Mouse (Mus musculus) neural tube, embryonic 12.5 days (tissue): ENCODE measurements around the gene Bcl2l1. TPM values are rescaled to one million over a fixed set of nuclear protein-coding genes. Genes with fewer than 3 reads are reported as not detected.

Source experiments
- ATAC-seq: fragments of 200-750 bp; cut with Nextera tagmentation; 2 replicates; pipeline ENCODE4 v1.8.0; 2017; ENCODE audit warnings: low read depth, mild to moderate bottlenecking, moderate TSS enrichment, moderate library complexity; ENCODE audit not compliant: low FRiP score
- H3K27ac ChIP-seq: fragments of 300-500 bp; sonication (generic); 2 replicates; pipeline ENCODE4 v1.5.1; 2016
- H3K27me3 ChIP-seq: fragments of 300-500 bp; sonication (generic); replicated peaks from 2 replicates; pipeline ENCODE4 v1.6.1; 2016; ENCODE audit warnings: mild to moderate bottlenecking
- H3K36me3 ChIP-seq: fragments of 300-500 bp; sonication (generic); 2 replicates; pipeline ENCODE4 v1.6.1; 2016; ENCODE audit warnings: mild to moderate bottlenecking
- H3K4me1 ChIP-seq: fragments of 300-500 bp; sonication (generic); 2 replicates; pipeline ENCODE4 v1.6.1; 2016
- H3K4me2 ChIP-seq: fragments of 300-500 bp; sonication (generic); replicated peaks from 2 replicates; pipeline ENCODE4 v1.6.1; 2016; ENCODE audit warnings: mild to moderate bottlenecking
- H3K4me3 ChIP-seq: fragments of 300-500 bp; sonication (generic); 2 replicates; pipeline ENCODE4 v1.5.1; 2016
- H3K9ac ChIP-seq: fragments of 300-500 bp; sonication (generic); 2 replicates; pipeline ENCODE4 v1.6.1; 2016; ENCODE audit warnings: mild to moderate bottlenecking
- H3K9me3 ChIP-seq: fragments of 300-500 bp; sonication (generic); 2 replicates; pipeline ENCODE4 v1.6.1; 2016; ENCODE audit warnings: mild to moderate bottlenecking
- WGBS: fragments of 180-500 bp; shearing (Covaris S2); methylation state at CpG from one replicate; pipeline ENCODE4 v1.1.7; 2016; 5-methylcytosine and 5-hydroxymethylcytosine counted together
- polyA plus RNA-seq: library from polyadenylated mRNA; unstranded; fragments of >200 nt; fragmentation: Nextera tagmentation; extraction: Ambion mirVana; gene quantifications from 2 replicates; pipeline ENCODE4 v1.2.1, GENCODE M21; 2016

The Bcl2l1 gene
- 149 and 153 TPM in 2 replicates for polyA plus RNA-seq

- Histone ChIP-seq H3K27me3 (no peaks in the 10 kb centered on the region), H3K4me3 (peak within 1 kb of the TSS; percentile 71), H3K36me3 (no peaks in the 10 kb centered on the region), H3K9ac (peak within 1 kb of the TSS; percentile 90), H3K4me2 (peak within 1 kb of the TSS; percentile 71), H3K4me1 (peaks cover 37% of the 10 kb centered on the region), H3K9me3 (no peaks in the 10 kb centered on the region), H3K27ac (peak within 1 kb of the TSS; percentile 92)
- peak; percentile 96 for ATAC-seq
- WGBS: under 1% methylated on average over 74 of the region's 74 CpGs
Observed at GRCm38 (mm10) chr2:152831019-152831878, at the start of gene Bcl2l1. Gene Bcl2l1 (minus strand): TSS chr2:152831728.

- Histone ChIP-seq H3K9me3 (no peaks in the 10 kb centered on the region), H3K9ac (no peak overlapping the region), H3K4me3 (no peak overlapping the region), H3K27me3 (no peaks in the 10 kb centered on the region), H3K36me3 (peaks cover 67% of the 10 kb centered on the region), H3K4me2 (no peak overlapping the region), H3K27ac (no peak overlapping the region), H3K4me1 (no peaks in the 10 kb centered on the region)
- ATAC-seq: no peak
- whole genome bisulfite sequencing: 94% methylated on average over 13 of the region's 13 CpGs
Observed at GRCm38 (mm10) chr2:152880898-152881297, 49.4 kb upstream of the Bcl2l1 start.

GRCm38 (mm10) chr2:152878239-152878638 lies 46.7 kb upstream of the Bcl2l1 start:
- Histone ChIP-seq H3K27ac (no peak overlapping the region), H3K27me3 (no peaks in the 10 kb centered on the region), H3K9ac (no peak overlapping the region), H3K4me1 (no peaks in the 10 kb centered on the region), H3K36me3 (peaks cover 59% of the 10 kb centered on the region), H3K9me3 (no peaks in the 10 kb centered on the region), H3K4me3 (no peak overlapping the region), H3K4me2 (no peak overlapping the region)
- WGBS: 93% methylated on average over 3 of the region's 3 CpGs
- no peak for ATAC-seq

GRCm38 (mm10) chr2:152863346-152863745 lies 31.8 kb upstream of the Bcl2l1 start:
- peaks cover 31% of the 10 kb centered on the region for H3K36me3 ChIP-seq
- 96% methylated on average over 6 of the region's 6 CpGs for WGBS

GRCm38 (mm10) chr2:152862638-152863037 lies 31.1 kb upstream of the Bcl2l1 start:
- Histone ChIP-seq H3K9me3 (no peaks in the 10 kb centered on the region), H3K9ac (no peak overlapping the region), H3K27me3 (no peaks in the 10 kb centered on the region), H3K4me3 (no peak overlapping the region), H3K27ac (no peak overlapping the region), H3K36me3 (peaks cover 32% of the 10 kb centered on the region), H3K4me2 (no peak overlapping the region), H3K4me1 (no peaks in the 10 kb centered on the region)
- WGBS: 82% methylated on average over 3 of the region's 3 CpGs
- no peak for ATAC-seq

More at GRCm38 (mm10) chr2:152863346-152863745, 31.8 kb upstream of the Bcl2l1 start:
- Histone ChIP-seq H3K27ac (no peak overlapping the region), H3K4me2 (no peak overlapping the region), H3K9me3 (no peaks in the 10 kb centered on the region), H3K27me3 (no peaks in the 10 kb centered on the region), H3K4me3 (no peak overlapping the region), H3K9ac (no peak overlapping the region), H3K4me1 (no peaks in the 10 kb centered on the region)
- ATAC-seq: no peak

GRCm38 (mm10) chr2:152861891-152862290 lies 30.4 kb upstream of the Bcl2l1 start:
- H3K4me1 ChIP-seq: no peaks in the 10 kb centered on the region
- no peak overlapping the region for H3K4me2 ChIP-seq
- no peak overlapping the region for H3K27ac ChIP-seq
- no peaks in the 10 kb centered on the region for H3K27me3 ChIP-seq
- 84% methylated on average over 1 of the region's 1 CpGs for WGBS
- no peaks in the 10 kb centered on the region for H3K9me3 ChIP-seq
- no peak for ATAC-seq
- no peak overlapping the region for H3K9ac ChIP-seq
- no peak overlapping the region for H3K4me3 ChIP-seq
- peaks cover 32% of the 10 kb centered on the region for H3K36me3 ChIP-seq

GRCm38 (mm10) chr2:152859501-152859900 lies 28.0 kb upstream of the Bcl2l1 start:
- H3K9ac ChIP-seq: no peak overlapping the region
- no peak overlapping the region for H3K4me3 ChIP-seq
- H3K4me2 ChIP-seq: no peak overlapping the region
- H3K4me1 ChIP-seq: no peaks in the 10 kb centered on the region
- H3K36me3 ChIP-seq: peaks cover 48% of the 10 kb centered on the region
- no peaks in the 10 kb centered on the region for H3K9me3 ChIP-seq
- 86% methylated on average over 3 of the region's 3 CpGs for WGBS
- no peak for ATAC-seq
- no peak overlapping the region for H3K27ac ChIP-seq
- H3K27me3 ChIP-seq: no peaks in the 10 kb centered on the region

GRCm38 (mm10) chr2:152848466-152848865 lies 16.9 kb upstream of the Bcl2l1 start:
- Histone ChIP-seq H3K4me1 (peaks cover 16% of the 10 kb centered on the region), H3K4me2 (peak overlapping the region; percentile 74), H3K9ac (peak overlapping the region; percentile 53), H3K27me3 (no peaks in the 10 kb centered on the region), H3K9me3 (no peaks in the 10 kb centered on the region), H3K4me3 (peak overlapping the region; percentile 61), H3K27ac (no peak overlapping the region), H3K36me3 (peaks cover 5% of the 10 kb centered on the region; the same call in 1 of the 2 replicates)
- no peak for ATAC-seq
- WGBS: 12% methylated on average over 2 of the region's 2 CpGs

GRCm38 (mm10) chr2:152847815-152848302 lies 16.3 kb upstream of the Bcl2l1 start, which contains the start of gene Tpx2:
Gene Tpx2 (plus strand): TSS chr2:152847964.
- under 1% methylated on average over 34 of the region's 34 CpGs for WGBS

GRCm38 (mm10) chr2:152847057-152847814 lies 15.7 kb upstream of the Bcl2l1 start:
- peak overlapping the region; percentile 74 for H3K4me2 ChIP-seq
- H3K9ac ChIP-seq: no peak overlapping the region
- peak; percentile 11; the same call in 1 of the 2 replicates for ATAC-seq
- no peak overlapping the region for H3K4me3 ChIP-seq
- no peaks in the 10 kb centered on the region for H3K9me3 ChIP-seq
- H3K4me1 ChIP-seq: peaks cover 16% of the 10 kb centered on the region
- no peaks in the 10 kb centered on the region for H3K27me3 ChIP-seq
- H3K36me3 ChIP-seq: peaks cover 5% of the 10 kb centered on the region; the same call in 1 of the 2 replicates
- H3K27ac ChIP-seq: no peak overlapping the region
- WGBS: 20% methylated on average over 3 of the region's 3 CpGs

More at GRCm38 (mm10) chr2:152847815-152848302, 16.3 kb upstream of the Bcl2l1 start, which contains the start of gene Tpx2:
- H3K36me3 ChIP-seq: peaks cover 5% of the 10 kb centered on the region; the same call in 1 of the 2 replicates
- peak within 1 kb of the TSS; percentile 53 for H3K9ac ChIP-seq
- H3K9me3 ChIP-seq: no peaks in the 10 kb centered on the region
- H3K4me1 ChIP-seq: peaks cover 16% of the 10 kb centered on the region
- H3K27ac ChIP-seq: no peak within 1 kb of the TSS
- H3K4me3 ChIP-seq: peak within 1 kb of the TSS; percentile 61
- no peaks in the 10 kb centered on the region for H3K27me3 ChIP-seq
- ATAC-seq: peak; percentile 98
- peak within 1 kb of the TSS; percentile 74 for H3K4me2 ChIP-seq

- Histone ChIP-seq H3K4me3 (no peak overlapping the region), H3K27me3 (no peaks in the 10 kb centered on the region), H3K9ac (no peak overlapping the region), H3K4me2 (no peak overlapping the region), H3K36me3 (no peaks in the 10 kb centered on the region), H3K9me3 (no peaks in the 10 kb centered on the region), H3K27ac (no peak overlapping the region), H3K4me1 (no peaks in the 10 kb centered on the region)
- ATAC-seq: no peak
- 65% methylated on average over 3 of the region's 3 CpGs for WGBS
Observed at GRCm38 (mm10) chr2:152842741-152843140, 11.2 kb upstream of the Bcl2l1 start.

- Histone ChIP-seq H3K4me1 (no peaks in the 10 kb centered on the region), H3K9ac (no peak overlapping the region), H3K27me3 (no peaks in the 10 kb centered on the region), H3K4me2 (no peak overlapping the region), H3K4me3 (no peak overlapping the region), H3K27ac (no peak overlapping the region), H3K36me3 (no peaks in the 10 kb centered on the region), H3K9me3 (no peaks in the 10 kb centered on the region)
- 73% methylated on average over 2 of the region's 2 CpGs for WGBS
- ATAC-seq: no peak
Observed at GRCm38 (mm10) chr2:152839256-152839655, 7.7 kb upstream of the Bcl2l1 start.
